Mouse (Mus musculus) NIH3T3 (cell line): ENCODE measurements around the gene Piwil4.

Source experiments
- DNase-seq: peaks from one replicate; pipeline ENCODE4 v3.0.0-alpha.2; 2012; ENCODE audit warnings: low read depth

Piwil4 gene

DNA sequence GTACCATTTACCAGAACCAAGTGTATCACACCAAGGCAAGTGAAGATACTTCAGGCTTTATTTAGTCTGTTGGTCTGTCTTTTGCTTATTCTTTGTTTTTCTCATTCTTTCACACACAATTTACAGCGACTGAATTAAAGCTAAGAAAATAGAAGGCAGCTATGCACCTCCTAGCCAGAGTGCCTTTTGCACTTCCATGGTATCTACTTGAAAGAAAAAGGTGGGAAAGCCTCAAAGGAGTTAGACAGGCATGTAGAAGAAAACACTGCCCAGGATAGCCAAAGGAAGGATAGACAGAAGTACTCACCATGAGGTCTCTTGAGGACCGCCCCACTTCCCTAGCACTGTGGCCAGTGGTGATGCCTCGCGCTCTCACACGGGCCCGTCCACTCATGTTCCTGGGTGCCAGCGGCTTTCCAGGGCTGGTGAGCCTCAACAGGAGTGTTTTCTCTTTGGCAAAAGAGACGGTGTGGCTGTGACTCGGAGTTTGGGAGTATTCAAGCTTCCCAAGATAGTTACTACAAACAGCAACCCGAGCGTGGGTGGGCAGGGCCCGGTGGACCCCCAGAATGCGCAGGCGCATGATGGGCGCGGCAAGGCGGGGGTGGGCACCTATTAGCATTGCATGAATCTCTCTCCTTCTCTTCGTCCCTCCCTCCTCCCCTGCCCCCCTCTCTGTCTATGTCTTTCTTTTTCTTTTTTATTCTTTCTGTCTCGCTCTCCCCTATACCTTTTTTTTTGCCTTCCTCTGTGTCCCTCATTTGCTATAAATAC is at the start of gene Piwil4:
TSS of gene Piwil4 (minus strand) at position 583 of the 774 bp plus-strand sequence.
- no peak for DNase-seq

- DNase-seq = no peak
Measured at GRCm38 (mm10) chr9:14787356-14787755, 46.8 kb upstream of the Piwil4 start.

DNA sequence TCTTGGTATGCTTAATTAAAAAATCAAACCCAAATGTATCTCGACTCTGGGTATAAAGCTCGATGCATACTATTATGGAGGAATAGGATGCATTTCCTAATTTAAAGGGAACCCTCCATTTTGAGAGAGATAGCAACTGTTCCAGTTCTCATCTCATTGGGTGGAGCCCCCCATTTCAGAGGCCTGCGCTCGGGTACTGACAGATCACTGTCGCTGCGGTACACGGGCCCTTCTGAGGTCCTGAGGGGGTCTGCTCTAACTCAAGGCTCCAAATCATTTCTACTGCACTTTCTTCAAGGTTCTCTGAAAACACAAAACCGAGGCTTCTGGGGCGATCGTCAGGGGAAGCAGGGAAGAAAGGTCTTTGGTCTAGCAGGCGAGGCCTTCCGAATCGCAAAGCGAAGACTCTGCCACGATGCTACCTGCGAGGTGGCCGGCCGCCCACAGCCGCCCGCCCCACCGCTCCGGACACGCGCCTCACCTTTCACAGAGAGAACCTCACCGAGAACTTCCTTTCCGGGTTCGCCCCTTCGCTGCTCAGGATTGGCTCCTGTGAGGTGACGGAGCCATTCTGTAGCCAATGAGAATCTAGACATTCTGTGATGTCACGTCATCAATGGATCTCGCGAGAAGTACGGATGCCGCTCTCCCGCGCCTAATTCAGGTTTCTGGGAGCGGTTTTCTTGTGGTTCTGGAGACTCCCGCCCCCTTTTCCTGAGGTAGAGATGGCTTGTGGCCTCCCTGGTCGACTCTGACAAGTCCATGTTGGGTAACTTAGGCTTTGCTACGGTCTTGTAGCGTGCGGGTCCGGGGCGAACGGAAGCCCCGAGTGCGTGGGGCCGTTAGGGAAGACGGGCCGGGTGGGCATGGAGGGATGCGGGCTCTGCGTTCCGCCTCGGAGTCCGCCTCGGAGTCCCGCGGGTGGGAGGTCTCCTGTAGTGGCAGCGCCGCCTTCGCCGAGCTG is 43.8 kb upstream of the Piwil4 start, which contains the start of the genes Mre11a and Ankrd49:
TSS of gene Mre11a (plus strand) at position 616 of the 964 bp plus-strand sequence.
TSS of gene Ankrd49 (minus strand) at position 818 of the 964 bp plus-strand sequence.
- DNase-seq = peak; percentile 95

DNA sequence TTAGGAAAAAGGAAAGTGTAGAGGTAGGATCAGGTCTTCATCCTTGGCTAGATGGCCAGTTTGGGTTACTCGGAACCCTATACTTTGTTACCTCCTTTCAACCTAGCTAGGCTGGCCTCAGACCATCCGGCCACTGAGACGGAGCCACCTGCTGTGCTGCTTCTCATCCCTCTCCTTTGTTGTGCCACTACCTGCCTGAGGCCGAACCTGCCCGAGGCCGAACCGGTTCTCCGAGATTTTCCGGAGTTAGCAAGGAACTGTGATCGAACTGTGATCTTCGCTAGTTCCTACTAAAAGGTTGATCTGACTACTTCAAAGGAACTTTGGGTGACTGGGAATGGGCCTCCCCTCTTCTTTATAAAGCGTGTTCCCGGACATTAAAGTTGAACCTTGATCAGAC is 37.8 kb upstream of the Piwil4 start:
- no peak for DNase-seq

DNA sequence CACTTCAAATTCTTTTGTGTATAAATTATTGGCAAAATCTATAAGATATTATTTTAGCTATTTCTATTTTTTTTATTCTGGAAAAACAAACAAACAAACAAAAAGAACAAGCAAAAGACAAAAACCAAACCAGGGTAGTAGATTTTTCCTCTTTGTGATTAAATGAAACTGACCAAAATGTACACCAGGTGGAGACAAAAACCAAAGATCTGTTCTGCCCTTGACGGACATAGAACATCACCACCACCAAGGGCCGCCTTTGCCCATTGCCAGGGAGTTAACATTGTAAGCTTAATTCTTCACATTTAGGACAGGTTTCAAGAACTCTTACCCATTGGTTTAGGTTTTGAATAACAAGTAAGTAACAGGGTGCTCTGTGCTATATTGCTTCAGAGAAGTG is 33.3 kb upstream of the Piwil4 start:
- peak; percentile 45 for DNase-seq

GRCm38 (mm10) chr9:14772074-14772473 is 31.5 kb upstream of the Piwil4 start:
- no peak for DNase-seq

DNA sequence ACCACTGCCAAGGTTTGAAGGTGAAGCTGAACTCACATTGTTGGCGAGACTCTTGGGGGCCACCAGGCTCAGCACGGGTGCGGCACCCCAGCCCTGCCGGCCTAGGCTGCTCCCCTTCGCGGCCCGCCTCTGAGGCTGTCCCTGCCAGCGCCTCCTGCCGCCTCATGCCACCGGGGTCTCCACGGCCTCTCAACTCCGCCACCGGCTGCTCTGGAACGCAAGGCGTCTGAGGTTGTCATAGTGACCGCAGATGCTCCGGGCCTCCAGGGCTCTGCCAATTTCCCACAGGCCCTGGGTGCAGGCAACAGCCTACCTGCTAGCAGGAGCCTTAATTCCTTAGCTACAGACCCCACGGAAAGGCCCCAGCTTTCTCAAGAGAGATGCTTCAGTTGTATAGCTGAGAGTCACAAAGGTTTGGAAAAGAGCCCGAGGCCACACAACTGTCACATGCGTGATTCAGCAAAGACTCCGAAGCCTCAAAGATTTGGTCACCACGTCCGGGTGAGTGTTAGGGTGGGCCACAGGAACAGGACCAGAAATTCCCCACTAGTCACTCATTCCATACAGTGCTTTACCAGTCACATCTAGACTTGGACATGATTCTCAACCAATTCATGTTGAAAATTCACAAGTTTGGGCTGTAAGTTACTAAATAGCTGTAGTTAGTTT is 30.4 kb upstream of the Piwil4 start, which contains the start of gene 1700012B09Rik:
TSS of gene 1700012B09Rik (minus strand) at position 228 of the 669 bp plus-strand sequence.
- DNase-seq = no peak

GRCm38 (mm10) chr9:14769811-14770210 is 29.3 kb upstream of the Piwil4 start:
- no peak for DNase-seq

DNA sequence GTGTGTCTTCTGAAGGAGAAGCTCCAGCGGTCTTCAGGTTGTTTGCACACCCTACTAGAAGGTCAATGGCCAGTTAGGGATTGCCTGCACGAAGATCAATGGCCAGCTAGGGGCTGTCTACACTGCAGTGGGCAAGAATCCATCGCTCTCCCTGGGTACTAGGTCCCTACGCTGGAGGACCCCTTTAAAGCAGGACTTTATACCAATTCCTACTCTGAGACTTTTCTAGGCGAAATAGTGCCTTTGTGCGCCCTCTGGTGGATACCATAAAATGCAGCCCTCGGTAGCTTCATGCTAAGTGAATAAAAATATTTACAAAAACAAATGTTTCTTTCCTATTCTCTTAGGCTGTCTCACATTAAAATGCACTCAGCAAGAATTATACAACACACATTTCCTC is 24.2 kb upstream of the Piwil4 start:
- DNase-seq = peak; percentile 68

DNA sequence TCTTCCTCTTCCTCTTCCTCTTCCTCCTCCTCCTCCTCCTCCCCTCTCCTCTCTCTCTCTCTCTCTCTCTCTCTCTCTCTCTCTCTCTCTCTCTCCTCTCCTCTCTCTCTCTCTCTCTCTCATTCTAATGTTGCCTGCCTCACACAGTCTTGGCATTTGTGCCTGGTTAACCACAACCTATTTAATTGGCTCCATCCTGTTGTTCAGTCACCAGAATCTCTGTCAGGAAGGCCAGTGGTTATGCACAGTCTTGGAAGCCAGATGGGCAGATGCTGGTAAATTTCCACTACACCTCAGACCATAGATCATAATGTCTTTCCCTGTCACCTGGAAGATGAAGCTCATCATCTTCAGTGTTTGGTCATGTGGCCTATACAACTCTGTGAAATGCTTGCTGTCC is 18.7 kb upstream of the Piwil4 start:
- peak; percentile 33 for DNase-seq

DNA sequence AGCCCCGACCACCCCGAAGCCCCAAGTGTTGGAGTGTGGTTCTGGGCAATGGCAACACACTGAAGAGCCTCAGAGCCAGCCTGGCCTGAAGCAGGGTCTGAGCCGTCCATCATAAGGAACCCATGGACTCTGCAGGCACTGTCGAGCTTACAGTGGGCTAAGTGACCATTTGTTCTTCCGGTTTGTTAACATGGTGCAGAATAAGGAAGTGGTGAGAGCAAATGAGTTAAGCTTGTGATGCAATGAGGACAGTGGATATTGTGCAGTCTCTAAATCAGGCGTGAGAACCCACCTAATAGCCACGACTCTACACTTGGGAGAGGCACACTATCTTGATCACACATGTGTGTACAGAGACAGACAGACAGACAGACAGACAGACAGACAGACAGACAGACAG is 18.1 kb upstream of the Piwil4 start:
- DNase-seq = no peak

DNA sequence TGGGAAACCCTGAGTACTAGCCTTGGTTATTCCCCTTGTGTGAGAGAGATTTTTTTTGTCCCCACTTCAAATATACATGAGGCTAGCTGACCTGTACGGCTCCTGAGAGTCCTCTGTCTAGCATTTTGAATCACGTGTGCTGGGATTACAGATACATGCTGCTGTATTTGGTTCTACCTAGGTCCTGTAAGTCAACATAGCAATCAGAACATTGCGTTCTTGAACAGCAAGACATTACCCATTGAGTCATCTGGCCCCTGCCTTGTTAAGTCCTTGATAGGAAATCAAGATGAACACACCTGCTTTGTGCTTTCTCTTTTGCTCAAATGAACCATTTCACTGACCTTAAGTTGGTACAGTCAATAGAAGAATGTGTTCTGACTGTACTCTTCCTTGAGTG is 13.9 kb upstream of the Piwil4 start:
- no peak for DNase-seq

- DNase-seq = no peak
Measured at GRCm38 (mm10) chr9:14753947-14754346, 13.4 kb upstream of the Piwil4 start.

DNA sequence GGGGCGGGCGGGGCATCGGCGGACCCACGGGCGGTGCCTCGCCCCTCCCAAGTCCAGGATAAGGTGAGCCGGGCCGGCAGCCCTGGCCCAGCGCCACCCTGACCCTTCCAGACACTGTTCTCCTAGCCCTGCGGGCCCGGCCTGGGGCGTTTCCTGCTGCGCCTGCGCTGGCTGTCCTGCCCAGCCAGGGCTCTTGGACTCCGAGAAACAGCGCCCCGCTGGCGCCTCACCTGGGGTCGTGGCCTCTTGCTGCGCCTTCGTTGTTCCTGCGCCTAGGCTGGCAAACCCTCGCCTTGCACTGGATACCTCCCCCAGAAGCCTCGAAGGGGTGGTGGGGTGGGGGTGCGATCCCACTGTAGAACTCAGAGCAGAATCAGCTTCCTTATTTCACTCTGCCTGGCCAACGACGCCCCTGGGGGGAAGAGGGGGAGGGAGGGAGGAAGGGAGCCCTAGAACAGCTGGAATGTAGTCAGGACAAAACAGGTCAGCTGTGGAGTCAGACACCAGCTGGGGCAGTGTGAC is 11.5 kb upstream of the Piwil4 start, which contains the start of gene Fut4:
TSS of gene Fut4 (minus strand) at position 393 of the 522 bp plus-strand sequence.
- no peak for DNase-seq

GRCm38 (mm10) chr9:14751503-14752000 is 11.0 kb upstream of the Piwil4 start:
- no peak for DNase-seq

- no peak for DNase-seq
Measured at GRCm38 (mm10) chr9:14750901-14751502, 10.5 kb upstream of the Piwil4 start.

DNA sequence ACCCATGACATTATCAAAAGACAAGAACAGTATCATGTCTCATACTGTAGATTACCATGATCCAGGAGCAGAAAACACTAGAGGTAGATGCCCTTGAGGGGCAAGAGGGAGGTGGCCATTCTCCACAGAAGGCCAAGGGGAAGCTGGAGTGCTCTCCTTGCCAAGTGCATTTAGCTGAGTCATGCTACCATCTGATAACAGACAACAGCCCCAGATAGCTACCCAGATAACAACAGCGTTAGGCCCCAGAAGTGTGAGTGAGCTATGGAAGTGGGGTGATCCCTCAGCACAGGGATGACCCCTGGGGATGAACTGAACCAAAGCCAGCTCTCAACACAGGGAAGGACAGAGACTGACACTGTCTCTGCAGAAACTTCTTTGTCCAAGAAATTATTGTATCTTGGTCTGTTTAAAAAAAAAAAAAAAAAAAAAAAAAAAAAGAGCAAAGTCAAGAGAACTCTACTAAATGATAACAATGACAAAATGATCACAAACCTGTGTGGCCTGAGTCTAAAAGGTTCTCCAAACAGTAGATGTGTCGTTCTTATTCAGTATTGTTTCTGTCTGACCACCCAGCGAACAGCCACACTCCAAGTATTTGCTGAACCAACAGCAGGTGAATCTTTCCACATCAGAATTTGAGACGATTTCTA is 909 bp downstream of the Piwil4 start:
- DNase-seq = no peak

DNA sequence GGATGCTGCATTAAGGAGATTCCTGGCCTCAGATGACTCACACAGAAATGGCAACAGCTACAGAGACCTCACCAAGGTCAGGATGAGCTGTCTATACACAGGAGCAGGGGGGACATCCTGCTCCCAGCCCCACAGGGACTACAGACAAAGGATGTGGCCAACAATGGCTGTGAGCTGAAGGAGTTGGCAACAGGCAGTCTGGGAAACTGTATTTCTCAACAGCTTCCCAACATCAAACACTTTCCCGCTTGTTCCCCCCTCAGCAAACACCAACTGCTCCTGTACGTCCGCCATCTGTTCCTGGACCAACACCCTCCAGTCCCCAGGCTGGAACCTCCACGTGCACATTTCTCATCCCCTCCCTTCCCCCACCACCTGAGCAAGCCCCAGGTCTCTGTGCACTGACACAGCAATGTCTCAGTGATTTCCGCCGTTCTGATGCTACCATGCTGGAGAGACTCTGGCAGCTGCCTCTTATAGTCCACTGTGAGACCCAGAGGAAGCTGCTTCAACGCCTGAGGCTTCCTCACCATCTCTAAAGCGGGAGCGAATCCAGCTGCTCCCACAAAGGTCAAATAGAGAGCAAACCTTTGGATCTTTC is 9.5 kb downstream of the Piwil4 start:
- DNase-seq = no peak

DNA sequence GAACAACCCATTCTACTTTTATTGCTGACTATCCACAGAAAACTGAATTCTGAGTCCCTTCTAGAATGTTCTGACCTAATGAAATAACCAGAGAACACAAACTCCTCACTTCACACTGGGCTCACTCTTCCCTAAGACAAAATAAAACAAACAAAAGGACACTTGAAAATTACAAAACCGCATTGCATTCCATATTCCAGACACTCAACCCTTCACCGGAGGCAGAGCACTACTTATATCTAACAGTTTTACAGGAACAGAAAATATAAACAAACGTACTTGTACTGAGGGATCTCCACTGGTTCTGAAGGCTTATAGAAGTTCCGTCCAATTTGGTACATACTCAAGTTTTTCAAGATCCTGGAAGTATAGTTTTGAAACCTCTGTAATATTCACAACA is 12.2 kb downstream of the Piwil4 start:
- no peak for DNase-seq

DNA sequence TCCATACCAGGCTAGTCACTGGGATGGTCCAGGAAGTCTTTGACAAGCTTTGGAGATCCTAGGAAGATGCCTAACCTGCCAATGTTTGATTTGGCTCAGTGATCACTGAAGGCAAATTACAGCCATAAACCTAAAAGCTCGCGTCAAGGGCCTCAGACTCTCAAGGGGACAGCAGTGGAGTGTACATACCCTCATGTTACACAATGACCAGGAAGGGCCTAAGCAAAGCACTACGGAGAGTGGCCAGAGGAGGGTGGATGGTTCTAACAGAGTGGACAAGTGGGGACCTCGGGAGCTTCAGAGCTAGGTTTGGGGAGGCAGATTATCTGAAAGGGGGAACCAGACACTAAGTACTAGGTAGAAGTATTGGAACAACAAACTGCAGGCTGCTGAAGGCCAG is 13.9 kb downstream of the Piwil4 start:
- no peak for DNase-seq
